Mouse (Mus musculus): ENCODE results near the gene Etaa1. TPM values are rescaled to one million over a fixed set of nuclear protein-coding genes. Genes with fewer than 3 reads are reported as not detected.

Etaa1 gene
- 8.0 and 8.3 TPM in 2 replicates for polyA plus RNA-seq (2015; fragmentation: Nextera tagmentation; extraction: Ambion mirVana)

DNA sequence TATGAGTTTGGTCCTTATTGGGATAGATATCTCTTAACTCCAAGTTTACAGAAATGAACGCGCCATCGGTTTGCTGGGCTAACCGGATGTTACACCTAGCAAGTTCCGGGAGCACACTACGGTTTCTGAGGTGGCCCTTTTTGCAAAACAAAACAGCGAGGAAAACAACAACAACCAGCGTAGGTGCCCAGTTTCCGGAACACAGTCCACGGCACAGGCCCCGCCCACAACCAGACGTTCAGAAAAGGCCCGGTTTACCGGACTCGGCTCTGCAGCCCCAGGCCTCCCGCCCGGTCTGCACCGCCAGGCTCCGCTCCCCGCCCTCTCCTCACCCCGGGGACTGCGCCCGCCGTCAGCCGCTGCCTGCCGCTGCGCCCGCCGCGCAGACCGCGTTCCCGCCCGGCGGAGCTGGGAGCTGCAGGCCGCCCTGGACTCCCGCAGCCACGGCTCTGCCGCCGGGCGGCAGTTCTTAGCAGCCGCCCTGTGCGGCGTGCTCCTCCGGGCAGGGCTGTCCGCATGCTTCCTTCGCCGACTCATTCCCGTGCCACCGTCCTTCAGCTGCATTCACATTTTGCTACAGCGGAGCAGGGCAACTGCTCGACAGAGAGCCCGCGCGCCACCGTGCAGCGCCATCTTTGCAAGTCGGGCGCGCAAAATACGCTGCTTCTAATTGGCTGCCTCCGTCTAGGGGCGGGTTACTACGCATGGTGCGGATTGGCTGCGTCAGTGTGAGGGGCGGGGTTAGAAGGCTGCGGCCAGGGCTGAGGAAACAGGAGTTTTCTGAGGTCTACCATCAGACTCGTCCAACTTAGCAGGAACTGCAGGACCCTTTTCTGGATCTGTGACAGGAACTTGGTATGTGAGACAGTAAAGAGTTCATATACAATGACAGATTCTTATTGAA lies at the start of gene Etaa1:
TSS of gene Etaa1 (minus strand) at position 645 of the 904 bp plus-strand sequence.
- Histone ChIP-seq H3K4me3 (replicated peaks) (peak within 1 kb of the TSS; percentile 90), H3K4me1 (replicated peaks) (peaks cover 20% of the 10 kb centered on the region), H3K9ac (replicated peaks) (peak within 1 kb of the TSS; percentile 90), H3K9me3 (no peaks in the 10 kb centered on the region), H3K36me3 (peaks cover 17% of the 10 kb centered on the region), H3K27me3 (no peaks in the 10 kb centered on the region), H3K27ac (peak within 1 kb of the TSS; percentile 94), H3K4me2 (replicated peaks) (peak within 1 kb of the TSS; percentile 67)
- ATAC-seq = peak; percentile 100
- WGBS = under 1% methylated on average over 64 of the region's 69 CpGs

- Histone ChIP-seq H3K36me3 (no peaks in the 10 kb centered on the region), H3K27me3 (no peaks in the 10 kb centered on the region), H3K9me3 (no peaks in the 10 kb centered on the region), H3K4me2 (replicated peaks) (no peak overlapping the region), H3K4me1 (replicated peaks) (no peaks in the 10 kb centered on the region), H3K9ac (replicated peaks) (no peak overlapping the region), H3K4me3 (replicated peaks) (no peak overlapping the region), H3K27ac (no peak overlapping the region)
- no peak for ATAC-seq
- 90% methylated on average over 3 of the region's 3 CpGs for WGBS
These were observed 40.5 kb upstream of the Etaa1 start for GRCm38 (mm10) chr11:17994151-17994550.

- H3K27me3 ChIP-seq = no peaks in the 10 kb centered on the region
- no peak for ATAC-seq
- H3K9ac ChIP-seq (replicated peaks) = no peak overlapping the region
- no peaks in the 10 kb centered on the region for H3K9me3 ChIP-seq
- H3K36me3 ChIP-seq = no peaks in the 10 kb centered on the region
- 90% methylated on average over 9 of the region's 9 CpGs for WGBS
- no peak overlapping the region for H3K4me2 ChIP-seq (replicated peaks)
- H3K4me3 ChIP-seq (replicated peaks) = no peak overlapping the region
- H3K27ac ChIP-seq = no peak overlapping the region
- H3K4me1 ChIP-seq (replicated peaks) = no peaks in the 10 kb centered on the region
These were observed 38.6 kb upstream of the Etaa1 start for GRCm38 (mm10) chr11:17992311-17992710.

- no peaks in the 10 kb centered on the region for H3K4me1 ChIP-seq (replicated peaks)
- H3K36me3 ChIP-seq = no peaks in the 10 kb centered on the region
- 80% methylated on average over 2 of the region's 2 CpGs for WGBS
- no peak overlapping the region for H3K4me3 ChIP-seq (replicated peaks)
- no peak overlapping the region for H3K4me2 ChIP-seq (replicated peaks)
- H3K27me3 ChIP-seq = no peaks in the 10 kb centered on the region
- no peak overlapping the region for H3K9ac ChIP-seq (replicated peaks)
- no peak for ATAC-seq
- no peaks in the 10 kb centered on the region for H3K9me3 ChIP-seq
- no peak overlapping the region for H3K27ac ChIP-seq
These were observed 29.7 kb upstream of the Etaa1 start for GRCm38 (mm10) chr11:17983331-17983730.

DNA sequence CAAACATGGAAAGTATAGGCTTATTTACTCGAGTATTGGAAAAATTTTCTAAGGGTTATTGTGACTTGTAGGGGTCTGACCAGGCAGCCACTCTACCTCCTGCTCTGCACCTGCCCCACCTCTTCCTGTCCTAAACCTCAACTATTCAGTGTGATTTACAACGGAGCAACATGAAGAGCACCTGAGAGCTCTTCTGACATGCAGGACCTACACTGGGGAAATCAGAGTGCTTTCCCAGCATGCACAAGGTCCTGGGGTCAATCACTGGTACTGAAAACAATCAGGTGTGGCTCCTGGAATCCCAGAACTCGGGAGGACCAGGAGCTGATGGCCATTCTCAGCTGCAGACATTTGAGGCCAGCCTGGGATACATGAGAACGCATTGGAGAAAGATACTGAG lies 27.6 kb upstream of the Etaa1 start:
- Histone ChIP-seq H3K4me3 (replicated peaks) (no peak overlapping the region), H3K9me3 (no peaks in the 10 kb centered on the region), H3K27ac (no peak overlapping the region), H3K36me3 (no peaks in the 10 kb centered on the region), H3K4me1 (replicated peaks) (no peaks in the 10 kb centered on the region), H3K27me3 (no peaks in the 10 kb centered on the region), H3K4me2 (replicated peaks) (no peak overlapping the region), H3K9ac (replicated peaks) (no peak overlapping the region)
- WGBS = 77% methylated on average over 4 of the region's 4 CpGs
- ATAC-seq = no peak

GRCm38 (mm10) chr11:17975581-17975980 lies 21.9 kb upstream of the Etaa1 start:
- no peak overlapping the region for H3K4me3 ChIP-seq (replicated peaks)
- no peak overlapping the region for H3K9ac ChIP-seq (replicated peaks)
- no peaks in the 10 kb centered on the region for H3K36me3 ChIP-seq
- no peaks in the 10 kb centered on the region for H3K9me3 ChIP-seq
- no peak overlapping the region for H3K27ac ChIP-seq
- no peaks in the 10 kb centered on the region for H3K27me3 ChIP-seq
- no peak overlapping the region for H3K4me2 ChIP-seq (replicated peaks)
- ATAC-seq = no peak
- WGBS = 81% methylated on average over 3 of the region's 3 CpGs
- H3K4me1 ChIP-seq (replicated peaks) = no peaks in the 10 kb centered on the region

- H3K36me3 ChIP-seq = peaks cover 18% of the 10 kb centered on the region
- peak overlapping the region; percentile 67 for H3K4me2 ChIP-seq (replicated peaks)
- peak overlapping the region; percentile 90 for H3K9ac ChIP-seq (replicated peaks)
- no peaks in the 10 kb centered on the region for H3K27me3 ChIP-seq
- H3K4me3 ChIP-seq (replicated peaks) = peak overlapping the region; percentile 90
- peak overlapping the region; percentile 94 for H3K27ac ChIP-seq
- peaks cover 20% of the 10 kb centered on the region for H3K4me1 ChIP-seq (replicated peaks)
- H3K9me3 ChIP-seq = no peaks in the 10 kb centered on the region
- ATAC-seq = no peak
- 3% methylated on average over 3 of the region's 3 CpGs for WGBS
These were observed 884 bp downstream of the Etaa1 start for GRCm38 (mm10) chr11:17952791-17953190.

- no peaks in the 10 kb centered on the region for H3K27me3 ChIP-seq
- H3K4me1 ChIP-seq (replicated peaks) = peaks cover 20% of the 10 kb centered on the region
- WGBS = 90% methylated on average over 3 of the region's 3 CpGs
- H3K36me3 ChIP-seq = peaks cover 30% of the 10 kb centered on the region
- no peak overlapping the region for H3K4me3 ChIP-seq (replicated peaks)
- H3K4me2 ChIP-seq (replicated peaks) = no peak overlapping the region
- H3K27ac ChIP-seq = no peak overlapping the region
- H3K9ac ChIP-seq (replicated peaks) = no peak overlapping the region
- H3K9me3 ChIP-seq = no peaks in the 10 kb centered on the region
- no peak for ATAC-seq
These were observed 2.3 kb downstream of the Etaa1 start for GRCm38 (mm10) chr11:17951336-17951735.

DNA sequence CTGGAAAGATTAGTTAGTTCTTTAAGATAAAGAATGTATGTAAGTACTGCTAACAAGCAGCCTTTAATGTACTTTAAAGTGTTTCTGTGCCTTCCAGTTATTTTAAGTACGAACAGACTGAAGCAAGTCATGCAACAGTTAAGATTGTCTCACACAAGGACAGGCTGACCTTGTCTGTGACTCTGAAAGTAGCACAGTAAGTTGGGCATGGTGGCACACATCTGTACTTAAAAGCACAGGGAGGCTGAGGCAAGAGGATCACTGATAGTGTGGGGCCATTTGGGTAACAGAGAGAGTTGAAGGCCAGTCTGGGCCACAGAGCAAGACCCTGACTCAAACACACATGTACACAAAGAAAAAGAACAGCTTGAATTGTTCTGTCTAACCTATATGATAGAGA lies 14.5 kb downstream of the Etaa1 start:
- Histone ChIP-seq H3K9ac (replicated peaks) (no peak overlapping the region), H3K4me3 (replicated peaks) (no peak overlapping the region), H3K27ac (no peak overlapping the region), H3K4me2 (replicated peaks) (no peak overlapping the region), H3K4me1 (replicated peaks) (peaks cover 3% of the 10 kb centered on the region; the same call in 1 of the 2 replicates), H3K9me3 (no peaks in the 10 kb centered on the region), H3K36me3 (peaks cover 11% of the 10 kb centered on the region), H3K27me3 (no peaks in the 10 kb centered on the region)
- no peak for ATAC-seq
- WGBS = 94% methylated on average over 1 of the region's 1 CpGs

DNA sequence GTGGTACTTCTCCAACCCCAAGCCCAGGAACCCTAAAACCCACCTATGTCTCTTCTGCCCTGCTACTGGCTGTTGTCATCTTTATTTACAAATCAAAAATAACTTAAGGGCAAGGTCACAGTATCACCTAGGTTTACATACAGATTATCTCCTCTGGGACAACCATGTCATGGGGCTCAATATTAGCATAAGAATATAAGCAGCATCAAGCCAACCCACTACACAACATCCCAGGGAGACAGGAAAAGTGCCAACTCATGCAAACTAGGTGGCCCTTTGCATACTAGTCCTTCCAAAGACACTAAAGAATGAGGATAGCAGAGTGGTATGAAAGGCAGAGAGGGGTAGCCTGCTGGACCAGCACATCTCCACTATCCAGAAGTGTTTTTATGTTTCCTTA lies 15.7 kb downstream of the Etaa1 start:
- peaks cover 10% of the 10 kb centered on the region for H3K36me3 ChIP-seq
- H3K4me1 ChIP-seq (replicated peaks) = no peaks in the 10 kb centered on the region
- no peak overlapping the region for H3K27ac ChIP-seq
- no peak overlapping the region for H3K4me3 ChIP-seq (replicated peaks)
- no peaks in the 10 kb centered on the region for H3K27me3 ChIP-seq
- H3K9ac ChIP-seq (replicated peaks) = no peak overlapping the region
- H3K4me2 ChIP-seq (replicated peaks) = no peak overlapping the region
- no peak for ATAC-seq
- H3K9me3 ChIP-seq = no peaks in the 10 kb centered on the region

DNA sequence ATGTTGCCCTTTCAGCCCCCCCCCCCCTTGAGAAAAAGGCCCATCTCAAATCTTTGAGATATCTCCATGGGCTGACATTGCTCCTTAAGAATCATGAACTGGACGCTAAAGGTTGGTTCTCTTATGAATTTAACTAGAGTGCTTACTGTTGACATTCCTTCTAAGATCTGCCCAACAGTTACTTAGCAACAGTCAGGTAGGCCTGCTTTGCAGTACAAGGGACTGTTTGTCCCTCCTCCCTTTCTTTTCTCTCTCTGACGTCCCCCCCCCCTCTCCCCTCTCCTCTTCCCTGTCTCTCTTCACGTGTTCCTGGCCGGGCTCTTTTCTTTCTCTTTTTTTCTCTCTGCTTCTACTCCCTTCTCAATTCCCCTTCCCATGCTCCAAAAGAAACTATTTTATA lies 35.8 kb downstream of the Etaa1 start:
- H3K36me3 ChIP-seq = no peaks in the 10 kb centered on the region
- H3K4me3 ChIP-seq (replicated peaks) = no peak overlapping the region
- no peaks in the 10 kb centered on the region for H3K9me3 ChIP-seq
- no peak overlapping the region for H3K27ac ChIP-seq
- no peaks in the 10 kb centered on the region for H3K27me3 ChIP-seq
- ATAC-seq = no peak
- no peak overlapping the region for H3K9ac ChIP-seq (replicated peaks)
- 68% methylated on average over 4 of the region's 4 CpGs for WGBS
- H3K4me2 ChIP-seq (replicated peaks) = no peak overlapping the region
- no peaks in the 10 kb centered on the region for H3K4me1 ChIP-seq (replicated peaks)

DNA sequence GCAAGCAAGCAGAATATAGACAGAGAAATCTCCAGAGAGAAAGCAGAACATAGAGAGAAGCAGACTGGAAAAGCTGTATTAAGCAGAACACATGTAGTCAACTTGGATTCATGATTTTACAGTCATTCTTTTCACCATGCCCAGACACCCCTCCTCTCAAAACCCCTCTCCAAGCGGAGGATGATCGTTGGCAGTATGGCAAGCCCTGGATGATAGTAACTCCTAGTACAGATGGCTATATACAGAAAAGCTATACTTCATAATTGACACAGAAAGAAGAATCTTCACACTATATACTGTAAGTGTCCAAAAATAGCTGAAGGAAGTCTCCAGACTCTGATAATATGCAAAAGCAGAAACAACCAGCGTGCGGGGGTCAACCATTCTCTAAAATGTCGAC lies 36.6 kb downstream of the Etaa1 start:
- no peaks in the 10 kb centered on the region for H3K36me3 ChIP-seq
- no peak overlapping the region for H3K4me3 ChIP-seq (replicated peaks)
- ATAC-seq = no peak
- WGBS = 94% methylated on average over 5 of the region's 5 CpGs
- H3K9me3 ChIP-seq = no peaks in the 10 kb centered on the region
- no peak overlapping the region for H3K27ac ChIP-seq
- H3K4me1 ChIP-seq (replicated peaks) = no peaks in the 10 kb centered on the region
- no peak overlapping the region for H3K9ac ChIP-seq (replicated peaks)
- H3K4me2 ChIP-seq (replicated peaks) = no peak overlapping the region
- H3K27me3 ChIP-seq = no peaks in the 10 kb centered on the region

- no peaks in the 10 kb centered on the region for H3K4me1 ChIP-seq (replicated peaks)
- H3K36me3 ChIP-seq = no peaks in the 10 kb centered on the region
- no peak overlapping the region for H3K9ac ChIP-seq (replicated peaks)
- H3K4me3 ChIP-seq (replicated peaks) = no peak overlapping the region
- H3K27me3 ChIP-seq = no peaks in the 10 kb centered on the region
- H3K27ac ChIP-seq = no peak overlapping the region
- no peak for ATAC-seq
- 63% methylated on average over 1 of the region's 1 CpGs for WGBS
- H3K9me3 ChIP-seq = no peaks in the 10 kb centered on the region
- no peak overlapping the region for H3K4me2 ChIP-seq (replicated peaks)
These were observed 37.2 kb downstream of the Etaa1 start for GRCm38 (mm10) chr11:17916486-17916885.
